Mouse (Mus musculus): ENCODE results near the gene Tmc2.

DNA sequence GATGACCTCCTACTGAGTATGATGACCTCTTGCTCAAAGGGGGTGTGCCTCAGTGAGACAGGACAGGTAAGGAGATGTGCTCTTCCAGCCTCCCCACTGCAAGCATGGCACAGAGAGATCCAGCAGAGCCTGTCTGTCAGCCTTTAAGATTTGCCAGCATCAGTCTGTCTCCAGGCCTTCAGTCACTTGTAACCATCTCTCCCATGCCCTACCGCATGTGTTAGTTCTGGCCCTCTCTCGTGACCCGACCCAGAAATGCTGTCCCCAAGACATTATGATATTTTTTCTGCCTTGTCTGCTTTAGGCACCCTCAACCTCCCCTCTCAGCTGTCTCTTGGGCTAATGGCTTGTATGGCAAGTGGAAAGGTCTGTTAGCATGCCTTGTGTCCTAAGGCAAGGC is 14.6 kb downstream of the Tmc2 start:
- no peak for TF ChIP-seq CTCF (IDR thresholded peaks at IDR 0.05; ENCODE audit: insufficient read depth, low read depth, low read length)
- TF ChIP-seq POLR2A (IDR thresholded peaks at IDR 0.05; ENCODE audit: insufficient read depth, low read depth, low read length), result no peak

Data from olfactory bulb, adult 2 months (tissue).